Mouse (Mus musculus): ENCODE data around the gene Zbed4. TPM values are rescaled to one million over a fixed set of nuclear protein-coding genes. Genes with fewer than 3 reads are reported as not detected.

The Zbed4 gene
- total and polyA plus RNA-seq, 2 experiments from 2014 or later: 6.1 to 28.7 TPM

DNA sequence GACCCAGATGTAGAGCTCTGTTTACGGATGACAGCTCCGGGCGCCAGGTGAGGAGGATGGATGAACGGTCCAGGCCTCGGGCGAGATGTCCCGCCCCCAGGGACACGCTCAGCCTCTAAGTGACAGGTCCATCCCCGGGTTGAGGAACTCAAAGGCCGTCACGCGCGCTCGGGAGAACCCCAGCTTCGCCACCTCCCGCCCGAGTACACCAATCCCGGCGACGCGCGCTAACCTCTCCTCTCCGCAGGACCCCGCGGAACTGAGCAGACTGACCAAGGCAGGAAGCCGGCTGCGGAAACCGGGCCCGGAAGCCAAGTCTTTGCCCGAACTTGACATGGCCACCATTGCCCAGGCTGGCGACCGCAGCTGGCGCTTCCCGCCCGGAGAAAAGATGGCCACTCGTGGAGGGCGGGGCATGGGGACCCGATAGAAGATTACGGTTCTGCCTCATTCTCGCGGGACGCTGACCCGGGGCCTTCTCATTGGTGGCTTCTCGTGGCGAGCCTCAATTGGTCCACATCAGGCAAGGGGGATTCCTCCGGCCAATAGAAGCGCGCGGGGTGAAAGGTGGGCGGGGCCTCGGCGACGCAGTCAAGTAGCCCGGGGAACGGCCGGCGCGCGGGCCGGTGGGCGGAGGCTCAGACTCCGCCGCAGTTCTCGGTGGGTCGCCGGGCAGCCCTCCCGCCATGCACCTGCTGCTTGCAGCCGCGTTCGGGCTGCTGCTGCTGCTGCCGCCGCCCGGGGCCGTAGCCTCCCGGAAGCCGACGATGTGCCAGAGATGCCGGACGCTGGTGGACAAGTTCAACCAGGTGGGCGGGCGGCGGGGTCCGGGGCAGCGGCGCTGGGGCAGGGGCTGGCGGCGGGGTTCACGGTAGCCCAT is 67.8 kb downstream of the Zbed4 start, which contains the start of the genes Alg12 and Creld2:
Gene Alg12, minus strand, starts transcription at position 293 of the 880 bp plus-strand sequence.
Gene Creld2, plus strand, starts transcription at position 621 of the 880 bp plus-strand sequence.
- H3K36me3 ChIP-seq (ENCODE audit: insufficient read depth): peaks cover 39% of the 10 kb centered on the region
- under 1% methylated on average over 81 of the region's 88 CpGs for WGBS
- H3K9ac ChIP-seq: peak within 1 kb of the TSS; percentile 74
- peak within 1 kb of the TSS; percentile 80 for H3K27ac ChIP-seq (ENCODE audit: low read depth, low read length)
- no peaks in the 10 kb centered on the region for H3K27me3 ChIP-seq (ENCODE audit: insufficient read depth, low read length)
- peaks cover 11% of the 10 kb centered on the region; the same call in 1 of the 2 replicates for H3K4me1 ChIP-seq (ENCODE audit: insufficient read depth)
- no peaks in the 10 kb centered on the region for H3K9me3 ChIP-seq (ENCODE audit: low read length)
- peak within 1 kb of the TSS; percentile 88 for H3K4me3 ChIP-seq (ENCODE audit: low read depth, low read length)
- peak within 1 kb of the TSS; percentile 89 for H3K4me2 ChIP-seq (ENCODE audit: low read depth)
- ATAC-seq (peak; percentile 99), DNase-seq (peak; percentile 99)
- no peak for TF ChIP-seq CTCF (IDR thresholded peaks at IDR 0.05; ENCODE audit: low read depth)

DNA sequence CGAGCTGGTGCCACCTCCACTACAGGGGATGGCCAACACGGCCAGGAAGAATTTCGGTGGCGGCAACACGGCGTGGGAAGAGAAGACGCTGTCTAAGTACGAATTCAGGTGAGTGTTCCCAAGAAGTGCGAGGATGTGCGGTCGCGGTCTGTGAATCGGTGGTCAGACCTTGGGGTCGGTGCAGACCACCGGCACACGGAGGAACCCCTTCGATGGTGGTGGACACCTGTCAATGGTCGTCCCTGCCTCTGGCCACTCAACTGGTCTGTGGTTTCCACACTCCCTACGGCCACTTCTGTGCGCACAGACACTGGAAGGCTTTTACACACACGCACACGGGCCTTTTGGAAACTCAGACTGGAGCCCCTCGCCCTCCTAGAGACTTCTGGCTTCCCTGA is 68.4 kb downstream of the Zbed4 start:
- Histone ChIP-seq H3K27me3 (ENCODE audit: insufficient read depth, low read length) (no peaks in the 10 kb centered on the region), H3K9me3 (ENCODE audit: low read length) (no peaks in the 10 kb centered on the region), H3K4me1 (ENCODE audit: insufficient read depth) (peaks cover 11% of the 10 kb centered on the region; the same call in 1 of the 2 replicates), H3K9ac (peak overlapping the region; percentile 74), H3K4me2 (ENCODE audit: low read depth) (peak overlapping the region; percentile 89), H3K4me3 (ENCODE audit: low read depth, low read length) (peak overlapping the region; percentile 88), H3K36me3 (ENCODE audit: insufficient read depth) (peaks cover 40% of the 10 kb centered on the region), H3K27ac (ENCODE audit: low read depth, low read length) (peak overlapping the region; percentile 35; the same call in 1 of the 2 replicates)
- ATAC-seq: no peak
- no peak for TF ChIP-seq CTCF (IDR thresholded peaks at IDR 0.05; ENCODE audit: low read depth)
- no peak for DNase-seq
- WGBS: under 1% methylated on average over 23 of the region's 23 CpGs

DNA sequence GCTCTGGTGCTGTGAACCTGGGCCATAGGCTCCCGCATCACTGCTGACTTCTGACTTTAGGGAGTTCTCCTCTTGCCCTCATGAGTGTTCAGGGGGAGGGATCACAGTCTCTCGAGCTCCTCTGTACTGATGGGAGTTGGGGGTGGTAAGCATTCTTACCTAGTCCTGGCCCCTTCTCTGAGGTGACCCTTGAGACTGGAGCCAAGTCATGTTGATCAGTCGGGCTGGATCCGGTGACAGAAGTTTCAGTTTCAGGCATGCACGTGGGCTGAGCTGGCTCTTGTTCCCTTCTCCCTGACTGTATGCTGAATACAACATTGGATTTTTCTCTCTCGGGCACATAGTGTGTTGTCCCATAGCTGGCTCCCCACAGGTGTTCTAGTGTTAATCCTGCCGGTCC is 69.9 kb downstream of the Zbed4 start:
- no peak overlapping the region for H3K9ac ChIP-seq
- no peak overlapping the region for H3K4me2 ChIP-seq (ENCODE audit: low read depth)
- H3K36me3 ChIP-seq (ENCODE audit: insufficient read depth): peaks cover 42% of the 10 kb centered on the region
- H3K27ac ChIP-seq (ENCODE audit: low read depth, low read length): no peak overlapping the region
- no peaks in the 10 kb centered on the region for H3K9me3 ChIP-seq (ENCODE audit: low read length)
- DNase-seq: no peak
- peaks cover 11% of the 10 kb centered on the region; the same call in 1 of the 2 replicates for H3K4me1 ChIP-seq (ENCODE audit: insufficient read depth)
- 84% methylated on average over 7 of the region's 7 CpGs for WGBS
- no peaks in the 10 kb centered on the region for H3K27me3 ChIP-seq (ENCODE audit: insufficient read depth, low read length)
- H3K4me3 ChIP-seq (ENCODE audit: low read depth, low read length): no peak overlapping the region
- ATAC-seq: no peak
- TF ChIP-seq CTCF (IDR thresholded peaks at IDR 0.05; ENCODE audit: low read depth): no peak

DNA sequence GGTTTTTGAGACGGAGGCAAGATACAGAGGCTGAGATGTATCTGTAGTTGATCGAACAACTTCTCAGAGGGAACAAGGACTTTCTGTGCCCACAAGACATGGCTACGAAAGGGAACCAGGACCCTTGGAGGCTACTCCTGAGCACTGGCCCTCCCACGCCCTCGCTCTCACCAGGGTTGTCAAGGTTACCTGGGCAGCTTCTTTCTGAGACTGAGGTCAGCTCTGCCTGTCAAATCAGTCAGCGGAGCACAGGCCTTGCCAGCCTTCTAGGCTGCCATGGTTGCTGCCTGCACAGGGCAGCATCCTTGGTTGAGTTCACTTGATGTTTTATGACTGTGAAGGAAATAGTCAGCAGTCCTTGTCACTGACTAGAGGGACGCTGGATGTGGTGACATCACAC is 71.1 kb downstream of the Zbed4 start:
- no peaks in the 10 kb centered on the region for H3K27me3 ChIP-seq (ENCODE audit: insufficient read depth, low read length)
- DNase-seq (no peak), ATAC-seq (no peak)
- no peaks in the 10 kb centered on the region for H3K9me3 ChIP-seq (ENCODE audit: low read length)
- no peak for TF ChIP-seq CTCF (IDR thresholded peaks at IDR 0.05; ENCODE audit: low read depth)
- no peak overlapping the region for H3K4me2 ChIP-seq (ENCODE audit: low read depth)
- H3K4me3 ChIP-seq (ENCODE audit: low read depth, low read length): no peak overlapping the region
- H3K9ac ChIP-seq: no peak overlapping the region
- 96% methylated on average over 7 of the region's 7 CpGs for WGBS
- H3K27ac ChIP-seq (ENCODE audit: low read depth, low read length): no peak overlapping the region
- H3K36me3 ChIP-seq (ENCODE audit: insufficient read depth): peaks cover 45% of the 10 kb centered on the region
- H3K4me1 ChIP-seq (ENCODE audit: insufficient read depth): peaks cover 11% of the 10 kb centered on the region; the same call in 1 of the 2 replicates

DNA sequence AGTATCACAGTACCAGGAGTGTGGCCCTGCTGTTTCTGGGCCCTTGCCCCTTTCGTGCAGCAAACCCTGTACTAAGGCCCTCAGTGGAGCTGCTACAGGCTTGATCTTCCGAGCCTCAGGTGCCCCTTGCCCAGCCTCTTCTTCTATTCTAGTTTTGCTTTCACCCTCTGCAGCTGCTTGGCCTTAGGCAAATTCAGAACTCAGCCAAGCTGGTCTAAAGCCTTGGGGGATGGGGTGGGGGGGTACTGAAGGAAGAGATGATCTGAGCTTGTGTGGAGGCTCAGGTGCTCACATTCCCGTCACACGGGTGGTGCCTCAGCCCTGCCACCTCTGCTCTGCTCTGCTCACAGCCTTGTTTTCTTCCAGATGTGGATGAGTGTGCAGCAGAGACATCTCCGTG is 71.9 kb downstream of the Zbed4 start:
- no peaks in the 10 kb centered on the region for H3K9me3 ChIP-seq (ENCODE audit: low read length)
- H3K36me3 ChIP-seq (ENCODE audit: insufficient read depth): peaks cover 45% of the 10 kb centered on the region
- no peak for DNase-seq
- H3K4me1 ChIP-seq (ENCODE audit: insufficient read depth): peaks cover 8% of the 10 kb centered on the region; the same call in 1 of the 2 replicates
- no peak overlapping the region for H3K4me3 ChIP-seq (ENCODE audit: low read depth, low read length)
- no peak overlapping the region for H3K9ac ChIP-seq
- H3K27ac ChIP-seq (ENCODE audit: low read depth, low read length): no peak overlapping the region
- H3K4me2 ChIP-seq (ENCODE audit: low read depth): no peak overlapping the region
- no peak for TF ChIP-seq CTCF (IDR thresholded peaks at IDR 0.05; ENCODE audit: low read depth)
- H3K27me3 ChIP-seq (ENCODE audit: insufficient read depth, low read length): no peaks in the 10 kb centered on the region
- ATAC-seq: no peak
- 94% methylated on average over 5 of the region's 5 CpGs for WGBS

DNA sequence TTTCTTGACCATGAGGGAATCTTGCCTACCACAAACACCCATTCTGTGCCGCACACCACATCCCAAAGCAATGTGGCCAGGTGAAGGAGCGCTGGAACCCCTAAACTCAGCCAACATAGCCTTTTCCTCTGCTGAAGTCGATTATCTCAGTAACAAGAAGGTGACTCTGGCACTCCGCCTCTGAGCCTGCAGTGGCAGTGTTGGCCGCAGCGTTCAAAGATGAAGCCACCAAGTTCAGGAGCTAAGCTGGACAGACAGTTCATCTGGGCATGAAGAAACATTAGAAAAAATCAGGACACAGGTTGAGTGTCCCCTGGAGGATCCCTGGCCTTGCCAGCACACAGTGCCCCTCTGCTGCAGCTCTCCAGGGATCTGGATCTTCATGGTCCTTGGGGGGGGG is 76.0 kb downstream of the Zbed4 start:
- WGBS: 92% methylated on average over 6 of the region's 6 CpGs
- no peak for TF ChIP-seq CTCF (IDR thresholded peaks at IDR 0.05; ENCODE audit: low read depth)
- Histone ChIP-seq H3K27me3 (ENCODE audit: insufficient read depth, low read length) (no peaks in the 10 kb centered on the region), H3K4me3 (ENCODE audit: low read depth, low read length) (no peak overlapping the region), H3K36me3 (ENCODE audit: insufficient read depth) (peaks cover 37% of the 10 kb centered on the region), H3K27ac (ENCODE audit: low read depth, low read length) (no peak overlapping the region), H3K4me2 (ENCODE audit: low read depth) (no peak overlapping the region), H3K9ac (no peak overlapping the region), H3K4me1 (ENCODE audit: insufficient read depth) (no peaks in the 10 kb centered on the region), H3K9me3 (ENCODE audit: low read length) (no peaks in the 10 kb centered on the region)
- no peak for ATAC-seq
- no peak for DNase-seq
